Comparison of ENCODE assay signal across 9 mouse cellular contexts in the genomic region with DNA sequence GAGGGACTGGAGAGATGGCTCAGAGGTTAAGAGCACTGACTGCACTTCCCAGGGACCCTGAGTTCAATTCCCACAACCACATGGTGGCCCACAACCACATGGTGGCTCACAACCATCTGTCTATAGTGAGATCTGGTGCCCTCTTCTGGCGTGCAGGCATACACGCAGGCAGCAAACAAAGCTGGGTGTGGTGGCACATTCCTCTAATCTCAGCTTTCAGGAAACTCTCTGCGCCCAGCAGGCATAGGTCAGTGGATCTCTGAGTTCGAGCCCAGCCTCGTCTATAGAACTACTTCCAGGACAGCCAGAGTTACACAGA. TPM values are rescaled to one million over a fixed set of nuclear protein-coding genes. Genes with fewer than 3 reads are reported as not detected.
DNase-seq lines count a peak whose midpoint lies in the region; ATAC-seq and TF ChIP-seq lines count a peak whose summit lies in the region.
"Had no signal": no experiment of that assay in that cellular context is flagged by ENCODE, and none has a peak within 500 bp of the region (broad histone marks: within the 10 kb centered on the region; RNA-seq: fewer than 3 reads in every experiment).

No protein-coding gene starts in this region.

- no peaks in the 10 kb centered on the region for H3K36me3 ChIP-seq in kidney, embryonic 14.5 days (ENCODE audit: control insufficient read depth, insufficient read depth, low read length)
- H3K36me3 ChIP-seq in MEL (ENCODE audit: control insufficient read depth in 1 of 2, insufficient read depth in 2 of 2, low read length in 2 of 2) = peaks cover 0 to 16% of the 10 kb centered on the region in 2 experiments; a peak in 2 of 4 replicates

- 34% methylated on average over 5 of the region's 5 CpGs for WGBS in kidney, embryonic 14.5 days

- H3K27me3 ChIP-seq in kidney, embryonic 14.5 days (ENCODE audit: control insufficient read depth, insufficient read depth, low read length) = no peaks in the 10 kb centered on the region
- no peaks in the 10 kb centered on the region for H3K27me3 ChIP-seq in MEL (ENCODE audit: control insufficient read depth in 1 of 2, insufficient read depth in 2 of 2, low read length in 2 of 2)
- H3K27me3 ChIP-seq: heart, embryonic 13.5 days had no signal

- peak; percentile 76 to 86 (median 85) for TF ChIP-seq CTCF in MEL (IDR thresholded peaks at IDR 0.05 in 2 of 3, conservative IDR thresholded peaks at IDR 0.05 in 1 of 3; ENCODE audit: control insufficient read depth in 1 of 3, insufficient read depth in 1 of 3, low read depth in 2 of 3, low read length in 3 of 3, poor library complexity in 1 of 3, severe bottlenecking in 1 of 3)

- no peak overlapping the region for H3K4me2 ChIP-seq in kidney, embryonic 14.5 days (replicated peaks; ENCODE audit: low read depth, low read length)
- H3K4me2 ChIP-seq: heart, embryonic 13.5 days had no signal

- H3K9me3 ChIP-seq in kidney, embryonic 14.5 days (ENCODE audit: control insufficient read depth, low read length) = no peaks in the 10 kb centered on the region
- no peaks in the 10 kb centered on the region for H3K9me3 ChIP-seq in MEL (replicated peaks; ENCODE audit: insufficient read depth, low read length)
- H3K9me3 ChIP-seq: heart, embryonic 13.5 days had no signal

- no peak for ATAC-seq in kidney, embryonic 14.5 days (ENCODE audit: low FRiP score, low TSS enrichment)
- peak; percentile 57 for ATAC-seq in common myeloid progenitor, adult 5-6 weeks (replicated peaks; ENCODE audit: low read depth, poor library complexity, severe bottlenecking)
- peak; percentile 74 for ATAC-seq in megakaryocyte, adult 5-6 weeks (ENCODE audit: poor library complexity, severe bottlenecking)

- DNase-seq in kidney, adult 18-20 months = peak; percentile 57
- peak; percentile 90 for DNase-seq in MEL (ENCODE audit: low read depth, low spot score)
- peak; percentile 72 for DNase-seq in kidney, adult 9 months
- peak; percentile 66 to 68 for DNase-seq in thymus, postnatal 36 days
- no peak for DNase-seq in ovary, adult 18-20 months (ENCODE audit: low spot score)

- peak; percentile 69 for TF ChIP-seq RAD21 in MEL (IDR thresholded peaks at IDR 0.05; ENCODE audit: low read depth, low read length)

- no peak overlapping the region for H3K9ac ChIP-seq in kidney, embryonic 14.5 days (ENCODE audit: low read depth, low read length)
- peak overlapping the region; percentile 57 for H3K9ac ChIP-seq in MEL (ENCODE audit: control insufficient read depth, low read depth, low read length, poor library complexity, severe bottlenecking)
- H3K9ac ChIP-seq: heart, embryonic 13.5 days had no signal

- no peak overlapping the region for H3K27ac ChIP-seq in kidney, embryonic 14.5 days (ENCODE audit: low read depth, low read length)
- peak overlapping the region; percentile 69 for H3K27ac ChIP-seq in MEL (ENCODE audit: control insufficient read depth, low read depth, low read length)
- H3K27ac ChIP-seq: heart, embryonic 13.5 days had no signal

- H3K4me3 ChIP-seq in kidney, embryonic 14.5 days (ENCODE audit: low read length) = no peak overlapping the region
- H3K4me3 ChIP-seq in MEL (ENCODE audit: control insufficient read depth in 1 of 2, insufficient read depth in 1 of 2, low read depth in 2 of 2, low read length in 2 of 2) = peak overlapping the region; percentile 8 to 23; a peak in 3 of 4 replicates
- H3K4me3 ChIP-seq: heart, embryonic 13.5 days had no signal

- H3K79me2 ChIP-seq in MEL (ENCODE audit: control insufficient read depth, insufficient read depth, low read length, poor library complexity) = peaks cover 53% of the 10 kb centered on the region

- no peak for TF ChIP-seq POLR2A in MEL (IDR thresholded peaks at IDR 0.05; ENCODE audit: control insufficient read depth in 1 of 2, insufficient read depth in 1 of 2, low read depth in 1 of 2, low read length in 2 of 2, poor library complexity in 1 of 2)

- TF ChIP-seq EP300 in MEL (IDR thresholded peaks at IDR 0.05; ENCODE audit: low read depth in 1 of 2, low read length in 2 of 2) = no peak

- H3K4me1 ChIP-seq in kidney, embryonic 14.5 days (ENCODE audit: control insufficient read depth, insufficient read depth, low read length) = 0 out of 2 replicates have a peak, but pooled peaks cover 3% of the 10 kb centered on the region
- H3K4me1 ChIP-seq in MEL (ENCODE audit: control insufficient read depth in 1 of 2, insufficient read depth in 2 of 2, low read length in 2 of 2) = peaks cover 0 to 16% of the 10 kb centered on the region in 2 experiments; a peak in 3 of 4 replicates

TF ChIP-seq in MEL, 35 proteins besides CTCF, POLR2A, EP300 and RAD21 (continues in another document):
- TF ChIP-seq ZMIZ1 (IDR thresholded peaks at IDR 0.05; ENCODE audit: low read depth, low read length) = no peak
- no peak for TF ChIP-seq POLR2AphosphoS5 (IDR thresholded peaks at IDR 0.05; ENCODE audit: borderline replicate concordance, low read depth, low read length)
- peak; percentile 87 for TF ChIP-seq USF1 (IDR thresholded peaks at IDR 0.05; ENCODE audit: low read depth, low read length)
- TF ChIP-seq USF2 (IDR thresholded peaks at IDR 0.05; ENCODE audit: borderline replicate concordance in 1 of 2, insufficient read depth in 1 of 2, low read depth in 1 of 2, low read length in 2 of 2) = peak in 1 of 2 experiments; percentile 45; a peak in 1 of 4 replicates
- TF ChIP-seq MXI1 (IDR thresholded peaks at IDR 0.05; ENCODE audit: low read depth, low read length) = peak; percentile 99
- TF ChIP-seq GATA1 (IDR thresholded peaks at IDR 0.05; ENCODE audit: low read depth, low read length) = 0 out of 2 replicates have a peak, but pooled peaks have one; percentile 10
- peak; percentile 88 for TF ChIP-seq RCOR1 (IDR thresholded peaks at IDR 0.05; ENCODE audit: low read depth, low read length)
- TF ChIP-seq MYC (IDR thresholded peaks at IDR 0.05; ENCODE audit: low read depth, low read length) = peak; percentile 100
- peak; percentile 55; the same call in 1 of the 2 replicates for TF ChIP-seq ETS1 (IDR thresholded peaks at IDR 0.05; ENCODE audit: low read depth, low read length)
- TF ChIP-seq HCFC1 (IDR thresholded peaks at IDR 0.05; ENCODE audit: low read depth, low read length) = peak; percentile 60
- peak; percentile 67 for TF ChIP-seq SMC3 (IDR thresholded peaks at IDR 0.05; ENCODE audit: low read depth, low read length)
- TF ChIP-seq SIN3A (IDR thresholded peaks at IDR 0.05; ENCODE audit: low read length) = peak; percentile 98
- peak; percentile 99 for TF ChIP-seq MAX (IDR thresholded peaks at IDR 0.05; ENCODE audit: low read length)
- peak; percentile 35; the same call in 1 of the 2 replicates for TF ChIP-seq ZNF384 (IDR thresholded peaks at IDR 0.05; ENCODE audit: low read depth, low read length)
- no peak for TF ChIP-seq CHD1 (IDR thresholded peaks at IDR 0.05; ENCODE audit: low read depth, low read length)
- TF ChIP-seq ZKSCAN1 (IDR thresholded peaks at IDR 0.05; ENCODE audit: low read depth, low read length) = no peak
- no peak for TF ChIP-seq MAFK (IDR thresholded peaks at IDR 0.05; ENCODE audit: borderline replicate concordance, low read depth, low read length)
- no peak for TF ChIP-seq TAL1 (IDR thresholded peaks at IDR 0.05; ENCODE audit: low read length)
- TF ChIP-seq ZC3H11A (IDR thresholded peaks at IDR 0.05; ENCODE audit: low read depth, low read length) = peak; percentile 58; the same call in 1 of the 2 replicates

RNA-seq across cellular contexts. Expression of a gene that starts 5.5 kb away (rescaled TPM):
- polyA plus RNA-seq in kidney, embryonic 14.5 days (2014; fragmentation: Nextera tagmentation; extraction: Ambion mirVana) = 27.0 and 27.3 TPM in 2 replicates
- 7.5 and 7.7 TPM in 2 replicates for total RNA-seq in MEL (2012; rRNA removed)
- polyA plus RNA-seq in MEL (2012; ENCODE audit: insufficient read depth in 1 of 2, insufficient read length in 2 of 2, low read depth in 1 of 2, low replicate concordance in 2 of 2, missing spikeins in 1 of 2) = 10 to 100 TPM in 1 of 2 experiments, not detected in 1; 16.9 TPM
- total RNA-seq in common myeloid progenitor, adult 5-6 weeks (2017) = 3.4 and 3.8 TPM in 2 replicates
- total RNA-seq in megakaryocyte, adult 5-6 weeks (2015) = 6.6 and 8.9 TPM in 2 replicates
- 5.4 TPM in 2 replicates for total RNA-seq in megakaryocyte, adult 5-6 weeks (2017)

RNA-seq across cellular contexts. Expression of a gene that starts 5.7 kb away (rescaled TPM):
- 65.3 and 75.0 TPM in 2 replicates for polyA plus RNA-seq in kidney, embryonic 14.5 days (2014; fragmentation: Nextera tagmentation; extraction: Ambion mirVana)
- total RNA-seq in MEL (2012; rRNA removed) = 49.9 and 50.7 TPM in 2 replicates
- polyA plus RNA-seq in MEL (2012; ENCODE audit: insufficient read depth in 1 of 2, insufficient read length in 2 of 2, low read depth in 1 of 2, low replicate concordance in 2 of 2, missing spikeins in 1 of 2) = 10 to 100 TPM in 1 of 2 experiments, not detected in 1; 78.9 TPM
- total RNA-seq in common myeloid progenitor, adult 5-6 weeks (2017) = 66.0 and 71.2 TPM in 2 replicates
- 41.4 and 46.3 TPM in 2 replicates for total RNA-seq in megakaryocyte, adult 5-6 weeks (2015)
- total RNA-seq in megakaryocyte, adult 5-6 weeks (2017) = 54.2 and 56.8 TPM in 2 replicates

RNA-seq across cellular contexts. Expression of a gene that starts 15.3 kb away (rescaled TPM):
- polyA plus RNA-seq in kidney, embryonic 14.5 days (2014; fragmentation: Nextera tagmentation; extraction: Ambion mirVana) = 16.3 and 18.9 TPM in 2 replicates
- 3.3 and 3.5 TPM in 2 replicates for total RNA-seq in MEL (2012; rRNA removed)
- 10 to 100 TPM in 1 of 2 experiments, not detected in 1; 32.1 TPM for polyA plus RNA-seq in MEL (2012; ENCODE audit: insufficient read depth in 1 of 2, insufficient read length in 2 of 2, low read depth in 1 of 2, low replicate concordance in 2 of 2, missing spikeins in 1 of 2)
- 2.2 and 7.5 TPM in 2 replicates for total RNA-seq in common myeloid progenitor, adult 5-6 weeks (2017)
- total RNA-seq in megakaryocyte, adult 5-6 weeks (2015) = 15.4 and 16.3 TPM in 2 replicates
- total RNA-seq in megakaryocyte, adult 5-6 weeks (2017) = 1.9 and 3.0 TPM in 2 replicates

RNA-seq across cellular contexts. Expression of a gene that starts 24.1 kb away (rescaled TPM):
- 301 and 308 TPM in 2 replicates for polyA plus RNA-seq in kidney, embryonic 14.5 days (2014; fragmentation: Nextera tagmentation; extraction: Ambion mirVana)
- 16.0 and 29.3 TPM in 2 replicates for total RNA-seq in MEL (2012; rRNA removed)
- polyA plus RNA-seq in MEL (2012; ENCODE audit: insufficient read depth in 1 of 2, insufficient read length in 2 of 2, low read depth in 1 of 2, low replicate concordance in 2 of 2, missing spikeins in 1 of 2) = 10 to 100 TPM in 1 of 2 experiments, not detected in 1; 43.0 TPM
- total RNA-seq in common myeloid progenitor, adult 5-6 weeks (2017) = 23.2 and 37.1 TPM in 2 replicates
- total RNA-seq in megakaryocyte, adult 5-6 weeks (2015) = 4.5 and 5.8 TPM in 2 replicates
- 7.8 and 18.1 TPM in 2 replicates for total RNA-seq in megakaryocyte, adult 5-6 weeks (2017)

RNA-seq across cellular contexts. Expression of a gene that starts 35.7 kb away (rescaled TPM):
- 48.9 and 67.4 TPM in 2 replicates for polyA plus RNA-seq in kidney, embryonic 14.5 days (2014; fragmentation: Nextera tagmentation; extraction: Ambion mirVana)
- total RNA-seq in MEL (2012; rRNA removed) = 0.26 and 0.27 TPM in 2 replicates
- polyA plus RNA-seq in MEL (2012; ENCODE audit: insufficient read depth in 1 of 2, insufficient read length in 2 of 2, low read depth in 1 of 2, low replicate concordance in 2 of 2, missing spikeins in 1 of 2) = 1 to 10 TPM in 1 of 2 experiments, not detected in 1; 1.7 TPM
- 4.0 and 4.7 TPM in 2 replicates for total RNA-seq in common myeloid progenitor, adult 5-6 weeks (2017)
- 22.0 and 22.5 TPM in 2 replicates for total RNA-seq in megakaryocyte, adult 5-6 weeks (2015)
- 64.1 and 69.0 TPM in 2 replicates for total RNA-seq in megakaryocyte, adult 5-6 weeks (2017)
